Mouse (Mus musculus) kidney, postnatal 0 days (tissue): ENCODE measurements at regions not wholly inside any gene's neighbourhood (a gene's known extent, or its start where the extent isn't known, plus 50 kb on each side); places are given as distances from the start of the nearest gene placed in this dataset.

ENCODE experiments used
- ATAC-seq: fragments of 200-750 bp; cut with Nextera tagmentation; replicated peaks from 2 replicates; pipeline ENCODE4 v1.8.0; 2017; ENCODE audit warnings: low read depth, moderate number of reproducible peaks, moderate TSS enrichment, moderate library complexity; ENCODE audit not compliant: low FRiP score
- DNase-seq: peaks from one replicate; pipeline ENCODE4 v3.0.0-alpha.2; 2016; ENCODE audit warnings: low spot score
- H3K27ac ChIP-seq: fragments of 300-500 bp; sonication (generic); 2 replicates; pipeline ENCODE4 v1.5.1; 2014; ENCODE audit warnings: mild to moderate bottlenecking
- H3K27me3 ChIP-seq: fragments of 300-500 bp; sonication (generic); 2 replicates; pipeline ENCODE4 v1.6.1; 2014; ENCODE audit warnings: low read length, mixed read lengths; ENCODE audit not compliant: insufficient read depth
- H3K36me3 ChIP-seq: fragments of 300-500 bp; sonication (generic); 2 replicates; pipeline ENCODE4 v1.6.1; 2014; ENCODE audit warnings: low read length, mixed read lengths; ENCODE audit not compliant: insufficient read depth
- H3K4me1 ChIP-seq: fragments of 300-500 bp; sonication (generic); replicated peaks from 2 replicates; pipeline ENCODE4 v1.6.1; 2014; ENCODE audit warnings: antibody characterized with exemption, low read length, mixed read lengths; ENCODE audit not compliant: insufficient read depth
- H3K4me2 ChIP-seq: fragments of 300-500 bp; sonication (generic); 2 replicates; pipeline ENCODE4 v1.6.1; 2014; ENCODE audit warnings: mild to moderate bottlenecking, low read length, moderate library complexity, mixed read lengths
- H3K4me3 ChIP-seq: fragments of 300-500 bp; sonication (generic); replicated peaks from 2 replicates; pipeline ENCODE4 v1.5.1; 2014; ENCODE audit warnings: low read depth, low read length
- H3K9ac ChIP-seq: fragments of 300-500 bp; sonication (generic); 2 replicates; pipeline ENCODE4 v1.6.1; 2014; ENCODE audit warnings: low read depth, low read length
- H3K9me3 ChIP-seq: fragments of 300-500 bp; sonication (generic); replicated peaks from 2 replicates; pipeline ENCODE4 v1.6.1; 2016; ENCODE audit warnings: low read length, inconsistent platforms, mixed read lengths
- CTCF ChIP-seq: IDR thresholded peaks from 2 replicates; pipeline ENCODE4 v1.5.1; 2016; ENCODE audit warnings: antibody characterized with exemption, low read depth, mild to moderate bottlenecking, moderate library complexity
- WGBS: fragments of 180-500 bp; shearing (Covaris S2); extraction: QIAGEN DNeasy Blood & Tissue Kit; methylation state at CpG from one replicate; pipeline ENCODE4 v1.1.7; 2014; 5-methylcytosine and 5-hydroxymethylcytosine counted together

- DNase-seq = no peak
- Histone ChIP-seq H3K27me3 (no peaks in the 10 kb centered on the region), H3K9me3 (no peaks in the 10 kb centered on the region), H3K36me3 (no peaks in the 10 kb centered on the region), H3K4me1 (no peaks in the 10 kb centered on the region), H3K27ac (no peak overlapping the region), H3K9ac (no peak overlapping the region), H3K4me2 (no peak overlapping the region), H3K4me3 (no peak overlapping the region)
- TF ChIP-seq CTCF = no peak
- WGBS = 70% methylated on average over 3 of the region's 3 CpGs
- ATAC-seq = no peak
These were observed 1008.6 kb downstream of the Synb start for GRCm38 (mm10) chr14:68285546-68285945.

GRCm38 (mm10) chr14:68261436-68261835 lies 1032.7 kb downstream of the Synb start:
- H3K4me3 ChIP-seq = no peak overlapping the region
- H3K36me3 ChIP-seq = no peaks in the 10 kb centered on the region
- 50% methylated on average over 3 of the region's 3 CpGs for WGBS
- DNase-seq (no peak), ATAC-seq (no peak)
- H3K9me3 ChIP-seq = no peaks in the 10 kb centered on the region
- no peak overlapping the region for H3K9ac ChIP-seq
- no peaks in the 10 kb centered on the region for H3K27me3 ChIP-seq
- H3K27ac ChIP-seq = no peak overlapping the region
- no peak for TF ChIP-seq CTCF
- no peak overlapping the region for H3K4me2 ChIP-seq
- H3K4me1 ChIP-seq = no peaks in the 10 kb centered on the region

- H3K27ac ChIP-seq = no peak overlapping the region
- H3K27me3 ChIP-seq = no peaks in the 10 kb centered on the region
- DNase-seq = no peak
- ATAC-seq = no peak
- no peak for TF ChIP-seq CTCF
- H3K9me3 ChIP-seq = no peaks in the 10 kb centered on the region
- no peak overlapping the region for H3K9ac ChIP-seq
- H3K4me3 ChIP-seq = no peak overlapping the region
- no peak overlapping the region for H3K4me2 ChIP-seq
- no peaks in the 10 kb centered on the region for H3K4me1 ChIP-seq
- no peaks in the 10 kb centered on the region for H3K36me3 ChIP-seq
- WGBS = 84% methylated on average over 2 of the region's 2 CpGs
These were observed 1047.1 kb downstream of the Synb start for GRCm38 (mm10) chr14:68246966-68247365.

GRCm38 (mm10) chr14:68240146-68240545 lies 1054.0 kb downstream of the Synb start:
- no peaks in the 10 kb centered on the region for H3K4me1 ChIP-seq
- no peaks in the 10 kb centered on the region for H3K9me3 ChIP-seq
- H3K27me3 ChIP-seq = no peaks in the 10 kb centered on the region
- no peak for DNase-seq
- no peak overlapping the region for H3K4me3 ChIP-seq
- no peak for ATAC-seq
- no peak overlapping the region for H3K9ac ChIP-seq
- no peak overlapping the region for H3K27ac ChIP-seq
- 90% methylated on average over 7 of the region's 7 CpGs for WGBS
- H3K4me2 ChIP-seq = no peak overlapping the region
- H3K36me3 ChIP-seq = no peaks in the 10 kb centered on the region
- no peak for TF ChIP-seq CTCF

GRCm38 (mm10) chr14:68224152-68224551 lies 1069.9 kb downstream of the Synb start:
- ATAC-seq (no peak), DNase-seq (no peak)
- Histone ChIP-seq H3K27ac (no peak overlapping the region), H3K4me3 (no peak overlapping the region), H3K36me3 (no peaks in the 10 kb centered on the region), H3K4me2 (no peak overlapping the region), H3K27me3 (no peaks in the 10 kb centered on the region), H3K9ac (no peak overlapping the region), H3K4me1 (no peaks in the 10 kb centered on the region), H3K9me3 (no peaks in the 10 kb centered on the region)
- TF ChIP-seq CTCF = no peak
- 85% methylated on average over 3 of the region's 3 CpGs for WGBS

GRCm38 (mm10) chr14:68219025-68219595 lies 1075.0 kb downstream of the Synb start:
- no peaks in the 10 kb centered on the region for H3K4me1 ChIP-seq
- ATAC-seq = no peak
- DNase-seq = no peak
- no peak overlapping the region for H3K4me3 ChIP-seq
- WGBS = 61% methylated on average over 9 of the region's 9 CpGs
- H3K9me3 ChIP-seq = no peaks in the 10 kb centered on the region
- H3K9ac ChIP-seq = no peak overlapping the region
- no peak overlapping the region for H3K27ac ChIP-seq
- TF ChIP-seq CTCF = no peak
- H3K36me3 ChIP-seq = no peaks in the 10 kb centered on the region
- no peaks in the 10 kb centered on the region for H3K27me3 ChIP-seq
- no peak overlapping the region for H3K4me2 ChIP-seq

- 34% methylated on average over 4 of the region's 4 CpGs for WGBS
- ATAC-seq = no peak
- TF ChIP-seq CTCF = no peak
- Histone ChIP-seq H3K4me2 (no peak overlapping the region), H3K27ac (no peak overlapping the region), H3K4me1 (no peaks in the 10 kb centered on the region), H3K36me3 (no peaks in the 10 kb centered on the region), H3K27me3 (no peaks in the 10 kb centered on the region), H3K9me3 (no peaks in the 10 kb centered on the region), H3K9ac (no peak overlapping the region), H3K4me3 (no peak overlapping the region)
- DNase-seq = peak; percentile 6
These were observed 1075.6 kb downstream of the Synb start for GRCm38 (mm10) chr14:68218471-68218870.
